Mouse (Mus musculus) left cerebral cortex, adult 11 months (tissue): ENCODE results near the gene Ndufb11.

Experiments
- DNase-seq: peaks from one replicate; pipeline ENCODE4 v3.0.0; 2022; ENCODE audit warnings: low spot score

Ndufb11 gene

GRCm38 (mm10) chrX:20617176-20617902 lies at the start of gene Ndufb11, which contains the start of gene Rbm10:
TSS of gene Ndufb11 (minus strand) at chrX:20617619.
TSS of gene Rbm10 (plus strand) at chrX:20617503.
- peak; percentile 77 for DNase-seq

- DNase-seq = no peak
Measured at GRCm38 (mm10) chrX:20663444-20663790, 46.0 kb upstream of the Ndufb11 start.

- peak; percentile 77 for DNase-seq
Measured at GRCm38 (mm10) chrX:20662716-20663443, 45.5 kb upstream of the Ndufb11 start.

GRCm38 (mm10) chrX:20662317-20662715 lies 44.9 kb upstream of the Ndufb11 start:
- no peak for DNase-seq

GRCm38 (mm10) chrX:20658891-20659406 lies 41.5 kb upstream of the Ndufb11 start:
- DNase-seq = no peak

GRCm38 (mm10) chrX:20658026-20658652 lies 40.7 kb upstream of the Ndufb11 start, which contains the start of gene Uba1:
TSS of gene Uba1 (plus strand) at chrX:20658326.
- peak; percentile 54 for DNase-seq

GRCm38 (mm10) chrX:20657593-20657992 lies 40.2 kb upstream of the Ndufb11 start:
- DNase-seq = no peak

GRCm38 (mm10) chrX:20644780-20645179 lies 27.4 kb upstream of the Ndufb11 start:
- no peak for DNase-seq

GRCm38 (mm10) chrX:20638141-20638540 lies 20.7 kb upstream of the Ndufb11 start:
- no peak for DNase-seq

GRCm38 (mm10) chrX:20617903-20618399 lies 532 bp upstream of the Ndufb11 start:
- peak; percentile 12 for DNase-seq

GRCm38 (mm10) chrX:20616861-20617175 lies 601 bp downstream of the Ndufb11 start:
- no peak for DNase-seq

- no peak for DNase-seq
Measured at GRCm38 (mm10) chrX:20608500-20608899, 8.9 kb downstream of the Ndufb11 start.

- no peak for DNase-seq
Measured at GRCm38 (mm10) chrX:20587968-20588367, 29.5 kb downstream of the Ndufb11 start.

GRCm38 (mm10) chrX:20573927-20574326 lies 43.5 kb downstream of the Ndufb11 start:
- DNase-seq = no peak

- DNase-seq = no peak
Measured at GRCm38 (mm10) chrX:20572683-20573082, 44.7 kb downstream of the Ndufb11 start.

GRCm38 (mm10) chrX:20571024-20571423 lies 46.4 kb downstream of the Ndufb11 start:
- no peak for DNase-seq
